Mouse (Mus musculus) C2C12 (cell line): ENCODE data around the gene B9d1.

Experiments
- CTCF ChIP-seq: IDR thresholded peaks from one replicate; pipeline ENCODE4 v1.5.1; 2011; ENCODE audit not compliant: control insufficient read depth, insufficient read depth, insufficient read length
- MYOD1 ChIP-seq: IDR thresholded peaks from one replicate; pipeline ENCODE4 v1.6.1; 2011; ENCODE audit warnings: low read depth; ENCODE audit not compliant: control insufficient read depth, insufficient read length

- no peak for TF ChIP-seq CTCF
- no peak for TF ChIP-seq MYOD1
Observed at GRCm38 (mm10) chr11:61483226-61483845, 21.6 kb upstream of the B9d1 start.
